Mouse (Mus musculus) neutrophil, adult 83 days (primary cell): ENCODE results near the gene Nxt1. TPM values are rescaled to one million over a fixed set of nuclear protein-coding genes. Genes with fewer than 3 reads are reported as not detected.

Experiments
- total RNA-seq, 2 experiments: library from RNA; stranded (reverse); gene quantifications; one replicate each; pipeline ENCODE4 v1.2.4; 2023

The Nxt1 gene
- total RNA-seq: 10 to 100 TPM; 27.3 to 28.1 TPM

DNA sequence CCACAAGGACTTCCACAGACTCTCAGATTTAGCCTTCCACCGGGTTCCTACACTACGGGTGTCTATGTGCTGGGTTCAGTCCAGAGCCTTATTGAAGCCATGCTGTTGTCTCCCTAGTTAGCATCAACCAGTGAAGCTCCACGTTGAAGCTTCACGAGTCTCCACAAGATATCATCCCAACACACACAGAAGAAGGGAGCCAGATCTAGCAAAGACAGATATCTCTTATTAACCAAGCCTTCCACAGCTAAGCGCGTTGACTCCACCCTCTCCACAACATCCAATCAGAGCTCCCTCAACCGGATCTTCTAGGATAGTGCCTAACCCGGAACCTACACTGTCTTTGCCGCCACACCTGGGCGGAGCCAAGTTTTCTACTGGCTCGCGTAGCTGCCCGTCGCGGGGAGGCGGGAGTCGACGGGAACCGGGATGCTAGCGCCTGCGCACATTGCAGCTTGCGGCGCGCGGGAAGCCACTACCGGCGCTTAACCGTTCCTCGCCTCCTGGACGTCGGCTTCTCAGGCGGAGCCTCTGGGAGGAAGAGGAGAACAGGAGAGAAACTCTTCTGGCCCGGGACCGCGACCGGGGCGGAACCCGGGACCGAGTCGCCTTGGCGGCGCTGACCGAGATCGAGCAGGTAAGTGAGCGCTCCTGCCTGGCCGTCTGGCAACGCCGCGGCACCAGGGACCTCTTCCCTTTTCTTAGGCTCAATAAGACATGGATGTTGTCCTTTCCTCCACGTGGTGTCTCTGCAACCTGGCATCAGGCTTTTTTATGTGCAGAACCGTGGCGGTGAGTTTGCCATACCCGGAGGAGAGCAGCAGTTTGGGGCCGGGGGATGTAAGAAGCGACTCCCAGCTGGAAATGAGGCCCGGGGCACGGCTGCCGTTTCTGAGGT, at the start of gene Nxt1:
Gene Nxt1 (plus strand): TSS at position 403 of the 898 bp plus-strand sequence.

DNA sequence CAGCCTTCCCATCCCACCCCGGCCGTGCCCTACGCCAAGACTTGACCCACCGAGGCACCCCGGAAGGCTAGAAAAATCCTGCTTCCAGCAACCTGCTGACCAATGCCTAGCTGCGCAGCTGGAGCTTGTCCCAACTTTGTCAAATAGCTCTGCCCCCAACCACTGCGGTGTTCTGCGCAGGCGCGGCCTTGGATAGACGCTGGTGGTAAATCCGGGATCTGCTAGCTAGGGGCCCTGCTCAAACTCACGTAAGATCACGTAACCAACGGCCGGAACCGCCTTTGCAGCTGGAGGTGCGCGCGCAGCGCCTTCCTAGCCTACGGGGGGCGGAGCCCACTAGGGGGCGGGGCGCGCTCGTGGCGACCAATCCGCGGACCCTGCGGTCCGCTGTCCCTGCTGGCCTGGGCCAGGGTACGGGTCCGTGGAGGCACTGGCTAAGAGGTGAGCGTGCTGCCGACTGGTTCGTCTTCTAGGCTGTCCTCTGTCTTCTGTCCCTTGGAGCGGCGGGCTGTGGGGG, 8.4 kb downstream of the Nxt1 start, which contains the start of gene Gzf1:
Gene Gzf1 (plus strand): TSS at position 249 of the 517 bp plus-strand sequence.

Other genes with a start within 250 kb of the Nxt1 start
- 10 to 100 TPM; 41.3 to 48.6 TPM for gene Cd93, start 229.0 kb upstream of the Nxt1 start, total RNA-seq
- gene Gzf1, start 8.4 kb downstream of the Nxt1 start, total RNA-seq: 10 to 100 TPM; 15.2 to 15.5 TPM
- 1 to 10 TPM; 1.5 to 2.3 TPM for gene Napb, start 59.9 kb downstream of the Nxt1 start, total RNA-seq
- gene Cstl1, start 77.8 kb downstream of the Nxt1 start, total RNA-seq: not detected
- not detected for gene Cst11, start 98.9 kb downstream of the Nxt1 start, total RNA-seq
- not detected for gene 8030411F24Rik, start 109.4 kb downstream of the Nxt1 start, total RNA-seq
- not detected for gene Cst12, start 116.8 kb downstream of the Nxt1 start, total RNA-seq
- gene Cst8, start 126.2 kb downstream of the Nxt1 start, total RNA-seq: not detected
- gene Cst13, start 147.5 kb downstream of the Nxt1 start, total RNA-seq: not detected
- gene Cst9, start 162.5 kb downstream of the Nxt1 start, total RNA-seq: not detected
- not detected for gene 9230104L09Rik, start 192.4 kb downstream of the Nxt1 start, total RNA-seq
- gene Cst3, start 203.1 kb downstream of the Nxt1 start, total RNA-seq: 100 to 1,000 TPM; 600 to 630 TPM